Mouse (Mus musculus) neural tube, postnatal 0 days (tissue): ENCODE results near the gene Il12a. TPM values are rescaled to one million over a fixed set of nuclear protein-coding genes. Genes with fewer than 3 reads are reported as not detected.

Source experiments
- polyA plus RNA-seq: library from polyadenylated mRNA; unstranded; fragments of >200 nt; fragmentation: Nextera tagmentation; extraction: Ambion mirVana; gene quantifications from 2 replicates; pipeline ENCODE4 v1.2.1, GENCODE M21; 2015

Gene Il12a
- 0.18 TPM in 1 of 2 replicates, not detected in the other for polyA plus RNA-seq

GRCm38 (mm10) chr3:68690344-68690743 is at the start of gene Il12a:
TSS of gene Il12a (plus strand) at chr3:68690644.

Other genes starting within 250 kb of the Il12a start
- 7.1 and 7.6 TPM in 2 replicates for gene 1110032F04Rik, start 178.9 kb downstream of the Il12a start, polyA plus RNA-seq